Mouse (Mus musculus) ovary, postnatal 14 days (tissue): Measurements from ENCODE around the gene Tesk2.
"Not testable (repeated sequence)": the region's sequence is repeated elsewhere in the genome, so short reads cannot be mapped to it uniquely, and the experiment has no call there.

Experiments
- DNase-seq: peaks from one replicate; pipeline ENCODE4 v3.0.0; 2022; ENCODE audit warnings: low spot score

The Tesk2 gene

GRCm38 (mm10) chr4:116720343-116721097 is at the start of gene Tesk2:
Gene Tesk2, plus strand, starts transcription at chr4:116720948.
- peak; percentile 69 for DNase-seq

GRCm38 (mm10) chr4:116672785-116673184 is 48.0 kb upstream of the Tesk2 start:
- no peak for DNase-seq

GRCm38 (mm10) chr4:116674761-116675160 is 46.0 kb upstream of the Tesk2 start:
- not testable (repeated sequence) for DNase-seq

- DNase-seq: no peak
Measured at GRCm38 (mm10) chr4:116676027-116676426, 44.7 kb upstream of the Tesk2 start.

GRCm38 (mm10) chr4:116677808-116678207 is 42.9 kb upstream of the Tesk2 start:
- no peak for DNase-seq

GRCm38 (mm10) chr4:116679141-116679540 is 41.6 kb upstream of the Tesk2 start:
- no peak for DNase-seq

GRCm38 (mm10) chr4:116680521-116680920 is 40.2 kb upstream of the Tesk2 start:
- DNase-seq: not testable (repeated sequence)

GRCm38 (mm10) chr4:116683957-116684356 is 36.8 kb upstream of the Tesk2 start:
- DNase-seq: no peak

- DNase-seq: no peak
Measured at GRCm38 (mm10) chr4:116684665-116685064, 36.1 kb upstream of the Tesk2 start.

GRCm38 (mm10) chr4:116685402-116686061 is 35.2 kb upstream of the Tesk2 start, which contains the start of gene Prdx1:
Gene Prdx1, plus strand, starts transcription at chr4:116685544.
- DNase-seq: peak; percentile 99

- no peak for DNase-seq
Measured at GRCm38 (mm10) chr4:116687041-116687440, 33.7 kb upstream of the Tesk2 start.

- no peak for DNase-seq
Measured at GRCm38 (mm10) chr4:116689309-116689876, 31.4 kb upstream of the Tesk2 start.

- no peak for DNase-seq
Measured at GRCm38 (mm10) chr4:116692146-116692545, 28.6 kb upstream of the Tesk2 start.

GRCm38 (mm10) chr4:116693785-116694184 is 27.0 kb upstream of the Tesk2 start:
- DNase-seq: no peak

- no peak for DNase-seq
Measured at GRCm38 (mm10) chr4:116698693-116699342, 21.9 kb upstream of the Tesk2 start.

- DNase-seq: no peak
Measured at GRCm38 (mm10) chr4:116700964-116701363, 19.8 kb upstream of the Tesk2 start.

GRCm38 (mm10) chr4:116703804-116704203 is 16.9 kb upstream of the Tesk2 start:
- peak; percentile 75 for DNase-seq

GRCm38 (mm10) chr4:116707666-116708065 is 13.1 kb upstream of the Tesk2 start:
- no peak for DNase-seq

- DNase-seq: peak; percentile 69
Measured at GRCm38 (mm10) chr4:116708201-116708764, 12.5 kb upstream of the Tesk2 start, which contains the start of the genes Mmachc and Ccdc163. Gene Mmachc, minus strand, starts transcription at chr4:116708406. Gene Ccdc163, plus strand, starts transcription at chr4:116708509.

- DNase-seq: no peak
Measured at GRCm38 (mm10) chr4:116708791-116709390, 11.9 kb upstream of the Tesk2 start.

GRCm38 (mm10) chr4:116710154-116710553 is 10.6 kb upstream of the Tesk2 start:
- no peak for DNase-seq

- no peak for DNase-seq
Measured at GRCm38 (mm10) chr4:116712536-116712935, 8.2 kb upstream of the Tesk2 start.
